18 mouse cellular contexts compared by ENCODE assay signal in genomic region chr12:107723062-107723859, GRCm38 (mm10).
A peak's percentile ranks its signal among the peaks of the same experiment; 100 is the strongest.
DNase-seq lines count a peak whose midpoint lies in the region; ATAC-seq and TF ChIP-seq lines count a peak whose summit lies in the region.
"Had no signal": no experiment of that assay in that cellular context is flagged by ENCODE, and none has a peak within 500 bp of the region (broad histone marks: within the 10 kb centered on the region; RNA-seq: fewer than 3 reads in every experiment).

No protein-coding gene starts in this region.

- no peak for TF ChIP-seq CTCF in forebrain, postnatal 0 days (IDR thresholded peaks at IDR 0.05; ENCODE audit: low read depth)
- TF ChIP-seq CTCF in midbrain, postnatal 0 days (IDR thresholded peaks at IDR 0.05) = no peak

- no peaks in the 10 kb centered on the region for H3K9me3 ChIP-seq in forebrain, embryonic 15.5 days
- H3K9me3 ChIP-seq in forebrain, postnatal 0 days (ENCODE audit: low read length) = no peaks in the 10 kb centered on the region
- no peaks in the 10 kb centered on the region for H3K9me3 ChIP-seq in midbrain, embryonic 10.5 days (replicated peaks)
- no peaks in the 10 kb centered on the region for H3K9me3 ChIP-seq in midbrain, postnatal 0 days (ENCODE audit: low read length)
- no peaks in the 10 kb centered on the region for H3K9me3 ChIP-seq in limb, embryonic 11.5 days (ENCODE audit: control insufficient read depth, low read length)
- no peaks in the 10 kb centered on the region for H3K9me3 ChIP-seq in midbrain, embryonic 16.5 days (replicated peaks; ENCODE audit: control insufficient read depth, low read length, poor library complexity, severe bottlenecking)
- H3K9me3 ChIP-seq: neural tube, embryonic 15.5 days had no signal

- H3K4me1 ChIP-seq in forebrain, embryonic 15.5 days = 0 out of 2 replicates have a peak, but pooled peaks cover 6% of the 10 kb centered on the region
- no peaks in the 10 kb centered on the region for H3K4me1 ChIP-seq in forebrain, postnatal 0 days (ENCODE audit: insufficient read depth)
- H3K4me1 ChIP-seq in midbrain, embryonic 10.5 days = peaks cover 29% of the 10 kb centered on the region
- peaks cover 10% of the 10 kb centered on the region; the same call in 1 of the 2 replicates for H3K4me1 ChIP-seq in midbrain, postnatal 0 days (ENCODE audit: insufficient read depth, low read length)
- peaks cover 13% of the 10 kb centered on the region for H3K4me1 ChIP-seq in limb, embryonic 11.5 days (ENCODE audit: control insufficient read depth, insufficient read depth, low read length)
- H3K4me1 ChIP-seq in midbrain, embryonic 16.5 days (ENCODE audit: control insufficient read depth, insufficient read depth, low read length) = peaks cover 15% of the 10 kb centered on the region

- ATAC-seq in forebrain, embryonic 15.5 days (replicated peaks) = no peak
- ATAC-seq in forebrain, postnatal 0 days = no peak
- no peak for ATAC-seq in midbrain, postnatal 0 days (ENCODE audit: low FRiP score)
- peak; percentile 75; the same call in 1 of the 2 replicates for ATAC-seq in limb, embryonic 11.5 days (ENCODE audit: insufficient number of reproducible peaks, low FRiP score, low TSS enrichment, low read depth)
- 0 out of 2 replicates have a peak, but pooled peaks have one; percentile 30 for ATAC-seq in midbrain, embryonic 16.5 days
- no peak for ATAC-seq in CD4-positive, CD25-positive, alpha-beta regulatory T cell, adult 4 months
- ATAC-seq: hindbrain, postnatal 0 days; Patski had no signal

- H3K36me3 ChIP-seq in forebrain, embryonic 15.5 days = no peaks in the 10 kb centered on the region
- no peaks in the 10 kb centered on the region for H3K36me3 ChIP-seq in forebrain, postnatal 0 days (ENCODE audit: insufficient read depth)
- H3K36me3 ChIP-seq in midbrain, embryonic 10.5 days = no peaks in the 10 kb centered on the region
- no peaks in the 10 kb centered on the region for H3K36me3 ChIP-seq in midbrain, postnatal 0 days (ENCODE audit: insufficient read depth, low read length)
- H3K36me3 ChIP-seq in limb, embryonic 11.5 days (ENCODE audit: control insufficient read depth, insufficient read depth, low read length) = no peaks in the 10 kb centered on the region
- H3K36me3 ChIP-seq in midbrain, embryonic 16.5 days (ENCODE audit: control insufficient read depth, insufficient read depth, low read length) = no peaks in the 10 kb centered on the region
- H3K36me3 ChIP-seq: heart, embryonic 10.5 days; neural tube, embryonic 15.5 days had no signal

- H3K9ac ChIP-seq in forebrain, embryonic 15.5 days (replicated peaks) = no peak overlapping the region
- no peak overlapping the region for H3K9ac ChIP-seq in forebrain, postnatal 0 days
- H3K9ac ChIP-seq in midbrain, postnatal 0 days (replicated peaks; ENCODE audit: low read length, poor library complexity, severe bottlenecking) = no peak overlapping the region
- no peak overlapping the region; the same call in 1 of the 2 replicates for H3K9ac ChIP-seq in limb, embryonic 11.5 days (ENCODE audit: low read length)
- H3K9ac ChIP-seq in midbrain, embryonic 16.5 days (ENCODE audit: low read depth, low read length) = no peak overlapping the region
- H3K9ac ChIP-seq: neural tube, embryonic 15.5 days had no signal

- no peak overlapping the region for H3K4me2 ChIP-seq in forebrain, embryonic 15.5 days (replicated peaks)
- H3K4me2 ChIP-seq in forebrain, postnatal 0 days (ENCODE audit: low read depth) = no peak overlapping the region
- no peak overlapping the region for H3K4me2 ChIP-seq in midbrain, postnatal 0 days (ENCODE audit: low read depth, low read length, poor library complexity, severe bottlenecking)
- H3K4me2 ChIP-seq in limb, embryonic 11.5 days (ENCODE audit: low read depth, severe bottlenecking) = no peak overlapping the region
- peak overlapping the region; percentile 9; the same call in 1 of the 2 replicates for H3K4me2 ChIP-seq in midbrain, embryonic 16.5 days (ENCODE audit: low read length)
- H3K4me2 ChIP-seq: neural tube, embryonic 15.5 days had no signal

- H3K27ac ChIP-seq in forebrain, embryonic 15.5 days (replicated peaks) = 0 out of 2 replicates have a peak overlapping the region, but pooled peaks have one; percentile 7
- no peak overlapping the region for H3K27ac ChIP-seq in forebrain, postnatal 0 days (ENCODE audit: low read depth, low read length)
- H3K27ac ChIP-seq in midbrain, embryonic 10.5 days (replicated peaks) = peak overlapping the region; percentile 77
- H3K27ac ChIP-seq in midbrain, postnatal 0 days (ENCODE audit: low read depth, low read length) = no peak overlapping the region
- H3K27ac ChIP-seq in limb, embryonic 11.5 days (replicated peaks; ENCODE audit: low read depth, low read length) = no peak overlapping the region
- peak overlapping the region; percentile 45; the same call in 1 of the 2 replicates for H3K27ac ChIP-seq in midbrain, embryonic 16.5 days (ENCODE audit: low read length)
- H3K27ac ChIP-seq: heart, embryonic 10.5 days; hindbrain, postnatal 0 days; macrophage; neural tube, embryonic 15.5 days had no signal

- H3K4me3 ChIP-seq in forebrain, embryonic 15.5 days = no peak overlapping the region
- no peak overlapping the region for H3K4me3 ChIP-seq in forebrain, postnatal 0 days (ENCODE audit: low read depth, low read length)
- no peak overlapping the region for H3K4me3 ChIP-seq in midbrain, embryonic 10.5 days
- no peak overlapping the region for H3K4me3 ChIP-seq in midbrain, postnatal 0 days (ENCODE audit: low read depth, low read length)
- no peak overlapping the region for H3K4me3 ChIP-seq in limb, embryonic 11.5 days (ENCODE audit: low read depth, low read length)
- H3K4me3 ChIP-seq in midbrain, embryonic 16.5 days (ENCODE audit: low read depth, low read length) = no peak overlapping the region
- H3K4me3 ChIP-seq: heart, embryonic 10.5 days; neural tube, embryonic 15.5 days had no signal

- DNase-seq in forebrain, postnatal 0 days = no peak
- DNase-seq in midbrain, embryonic 10.5 days (ENCODE audit: low spot score) = no peak
- DNase-seq in midbrain, postnatal 0 days (ENCODE audit: low spot score) = no peak
- DNase-seq in limb, embryonic 11.5 days (ENCODE audit: low spot score) = peak; percentile 53
- DNase-seq in lung, postnatal 14 days = no peak
- DNase-seq: cerebellum, postnatal 10 days; gastrocnemius, postnatal 36 days; lung, adult 2 months; right cerebral cortex, adult 18-20 months; thymus, postnatal 36 days had no signal

- no peaks in the 10 kb centered on the region for H3K27me3 ChIP-seq in forebrain, embryonic 15.5 days
- H3K27me3 ChIP-seq in forebrain, postnatal 0 days (ENCODE audit: insufficient read depth, low read length) = no peaks in the 10 kb centered on the region
- H3K27me3 ChIP-seq in midbrain, embryonic 10.5 days (ENCODE audit: low read depth, poor library complexity, severe bottlenecking) = peaks cover 9% of the 10 kb centered on the region; the same call in 1 of the 2 replicates
- no peaks in the 10 kb centered on the region for H3K27me3 ChIP-seq in midbrain, postnatal 0 days (ENCODE audit: insufficient read depth, low read length)
- no peaks in the 10 kb centered on the region for H3K27me3 ChIP-seq in limb, embryonic 11.5 days (ENCODE audit: control insufficient read depth, insufficient read depth, low read length)
- H3K27me3 ChIP-seq in midbrain, embryonic 16.5 days (ENCODE audit: control insufficient read depth, insufficient read depth, low read depth, low read length) = no peaks in the 10 kb centered on the region
- H3K27me3 ChIP-seq: neural tube, embryonic 15.5 days had no signal

- 84% methylated on average over 9 of the region's 9 CpGs for WGBS in forebrain, embryonic 15.5 days
- 81% methylated on average over 9 of the region's 9 CpGs for WGBS in forebrain, postnatal 0 days
- WGBS in midbrain, embryonic 10.5 days = 83% methylated on average over 9 of the region's 9 CpGs
- WGBS in midbrain, postnatal 0 days = 69% methylated on average over 9 of the region's 9 CpGs
- 47% methylated on average over 9 of the region's 9 CpGs for WGBS in limb, embryonic 11.5 days
- WGBS in midbrain, embryonic 16.5 days = 58% methylated on average over 9 of the region's 9 CpGs

Comparison
In these comparisons a context has a peak if more than half of its experiments do, and no peak if none do; other contexts are left out.
1. ATAC-seq: peak in limb, embryonic 11.5 days (single experiment) and midbrain, embryonic 16.5 days (single experiment); none in forebrain, embryonic 15.5 days (single experiment), forebrain, postnatal 0 days (single experiment), midbrain, postnatal 0 days (single experiment) and CD4-positive, CD25-positive, alpha-beta regulatory T cell, adult 4 months (single experiment).
2. H3K27ac ChIP-seq: peak in forebrain, embryonic 15.5 days (single experiment), midbrain, embryonic 10.5 days (single experiment) and midbrain, embryonic 16.5 days (single experiment); none in forebrain, postnatal 0 days (single experiment), midbrain, postnatal 0 days (single experiment) and limb, embryonic 11.5 days (single experiment).